Mouse (Mus musculus): ENCODE results near the gene Dse. TPM values are rescaled to one million over a fixed set of nuclear protein-coding genes. Genes with fewer than 3 reads are reported as not detected.
A peak's percentile ranks its signal among the peaks of the same experiment; 100 is the strongest.
"Not testable (repeated sequence)": the region's sequence is repeated elsewhere in the genome, so short reads cannot be mapped to it uniquely, and the experiment has no call there.

Dse gene
- 6.3 and 7.5 TPM in 2 replicates for polyA plus RNA-seq (2012; rRNA removed)

DNA sequence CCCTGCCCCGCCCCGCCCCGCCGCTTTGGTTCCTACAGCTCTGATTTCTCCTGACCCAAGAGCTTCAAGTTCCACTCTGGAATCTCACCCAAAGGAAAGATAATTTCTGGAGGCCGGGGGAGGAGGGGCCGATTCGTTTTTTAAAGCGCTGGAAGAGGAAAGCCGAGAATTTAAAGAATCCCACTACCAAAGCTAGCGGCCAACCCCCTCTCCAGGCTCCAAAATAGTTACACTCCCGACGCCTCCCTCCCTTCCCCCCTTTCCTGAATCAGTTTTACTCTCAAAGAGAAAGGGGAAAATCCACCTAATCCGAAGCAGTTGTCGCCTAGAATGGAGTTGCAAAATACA lies at the start of gene Dse:
Gene Dse, minus strand, starts transcription at position 213 of the 348 bp plus-strand sequence.
- peaks cover 8% of the 10 kb centered on the region for H3K4me1 ChIP-seq (replicated peaks; ENCODE audit: control insufficient read depth, insufficient read depth, low read length)
- DNase-seq = no peak
- 12% methylated on average over 14 of the region's 14 CpGs for WGBS
- H3K36me3 ChIP-seq (ENCODE audit: control insufficient read depth, insufficient read depth, low read length) = no peaks in the 10 kb centered on the region
- peaks cover 8% of the 10 kb centered on the region; the same call in 1 of the 2 replicates for H3K27me3 ChIP-seq (ENCODE audit: control insufficient read depth, insufficient read depth, low read length)
- peak within 1 kb of the TSS; percentile 52 for H3K4me3 ChIP-seq (ENCODE audit: control insufficient read depth, insufficient read depth, low read length)
- TF ChIP-seq CTCF (IDR thresholded peaks at IDR 0.05; ENCODE audit: borderline replicate concordance, control insufficient read depth, extremely low read depth, insufficient read depth, low read length, poor library complexity) = no peak
- TF ChIP-seq POLR2A (IDR thresholded peaks at IDR 0.05; ENCODE audit: control insufficient read depth, extremely low read depth, insufficient read depth, low read length, poor library complexity) = no peak
- H3K27ac ChIP-seq (ENCODE audit: control insufficient read depth, insufficient read depth, low read length) = no peak within 1 kb of the TSS

DNA sequence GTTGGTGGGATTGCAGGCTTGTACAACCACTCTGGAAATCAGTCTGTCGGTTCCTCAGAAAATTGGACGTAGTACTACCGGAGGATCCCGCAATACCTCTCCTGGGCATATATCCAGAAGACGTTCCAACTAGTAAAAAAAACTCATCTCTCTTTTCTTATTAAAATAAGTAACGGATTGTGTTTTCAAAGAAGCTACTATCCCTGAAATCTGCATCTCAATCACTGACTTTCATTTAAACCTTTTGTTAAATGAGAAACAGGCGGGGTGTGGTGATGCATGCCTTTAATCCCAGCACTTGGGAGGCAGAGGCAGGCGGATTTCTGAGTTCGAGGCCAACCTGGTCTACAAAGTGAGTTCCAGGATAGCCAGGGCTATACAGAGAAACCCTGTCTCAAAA lies 45.3 kb upstream of the Dse start:
- 97% methylated on average over 9 of the region's 9 CpGs for WGBS
- H3K36me3 ChIP-seq (ENCODE audit: control insufficient read depth, insufficient read depth, low read length); H3K27me3 ChIP-seq (ENCODE audit: control insufficient read depth, insufficient read depth, low read length): not testable (repeated sequence)

DNA sequence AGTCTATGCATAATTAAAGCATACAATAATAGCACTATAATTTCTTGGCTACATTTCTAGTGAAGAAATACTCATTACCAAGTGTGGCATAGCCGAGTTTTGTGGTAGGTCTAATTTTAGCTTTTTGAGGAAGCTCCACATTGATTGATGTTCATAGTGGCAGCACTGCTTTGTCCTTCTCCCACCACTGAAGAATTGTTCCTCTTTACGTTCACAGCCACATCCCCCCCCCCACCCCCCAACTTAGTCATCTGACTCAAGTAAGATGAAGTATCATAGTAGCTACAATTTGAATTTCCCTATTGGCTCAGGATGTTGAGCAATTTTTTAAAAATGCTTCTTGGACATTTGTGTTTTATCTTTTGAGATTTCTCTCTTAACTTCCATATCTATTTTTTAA lies 42.1 kb upstream of the Dse start:
- no peak for DNase-seq
- H3K4me3 ChIP-seq (ENCODE audit: control insufficient read depth, insufficient read depth, low read length) = no peak overlapping the region
- no peak for TF ChIP-seq CTCF (IDR thresholded peaks at IDR 0.05; ENCODE audit: borderline replicate concordance, control insufficient read depth, extremely low read depth, insufficient read depth, low read length, poor library complexity)
- TF ChIP-seq POLR2A (IDR thresholded peaks at IDR 0.05; ENCODE audit: control insufficient read depth, extremely low read depth, insufficient read depth, low read length, poor library complexity) = no peak
- no peaks in the 10 kb centered on the region for H3K4me1 ChIP-seq (replicated peaks; ENCODE audit: control insufficient read depth, insufficient read depth, low read length)
- no peaks in the 10 kb centered on the region for H3K36me3 ChIP-seq (ENCODE audit: control insufficient read depth, insufficient read depth, low read length)
- WGBS = 6% methylated on average over 2 of the region's 2 CpGs
- H3K27ac ChIP-seq (ENCODE audit: control insufficient read depth, insufficient read depth, low read length) = no peak overlapping the region
- H3K27me3 ChIP-seq (ENCODE audit: control insufficient read depth, insufficient read depth, low read length) = no peaks in the 10 kb centered on the region

More for the DNA sequence above, 45.3 kb upstream of the Dse start:
- H3K4me3 ChIP-seq (ENCODE audit: control insufficient read depth, insufficient read depth, low read length); H3K4me1 ChIP-seq (replicated peaks; ENCODE audit: control insufficient read depth, insufficient read depth, low read length); DNase-seq; H3K27ac ChIP-seq (ENCODE audit: control insufficient read depth, insufficient read depth, low read length): not testable (repeated sequence)

DNA sequence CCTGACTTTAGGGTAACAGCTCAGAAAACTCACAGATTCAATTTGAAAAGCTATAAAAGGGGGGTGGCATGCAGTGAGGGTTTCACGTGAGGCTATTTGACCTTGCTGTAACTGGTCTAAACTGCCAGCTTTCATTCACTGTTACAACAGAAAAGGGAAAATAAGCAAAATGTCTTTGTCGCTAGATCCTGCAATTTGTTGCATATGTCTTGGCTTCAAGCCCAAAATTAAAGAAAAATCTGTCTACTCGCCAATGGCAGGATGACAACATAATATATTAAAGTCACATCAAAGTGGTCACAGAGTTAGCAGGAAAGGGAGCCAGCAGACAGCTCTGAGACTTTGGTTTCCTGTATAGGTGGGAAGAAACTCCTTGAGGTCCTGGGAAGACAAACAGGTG lies 40.2 kb upstream of the Dse start:
- no peaks in the 10 kb centered on the region for H3K4me1 ChIP-seq (replicated peaks; ENCODE audit: control insufficient read depth, insufficient read depth, low read length)
- H3K27me3 ChIP-seq (ENCODE audit: control insufficient read depth, insufficient read depth, low read length) = no peaks in the 10 kb centered on the region
- 20% methylated on average over 3 of the region's 3 CpGs for WGBS
- no peak for DNase-seq
- no peak overlapping the region for H3K27ac ChIP-seq (ENCODE audit: control insufficient read depth, insufficient read depth, low read length)
- H3K36me3 ChIP-seq (ENCODE audit: control insufficient read depth, insufficient read depth, low read length) = no peaks in the 10 kb centered on the region
- no peak for TF ChIP-seq POLR2A (IDR thresholded peaks at IDR 0.05; ENCODE audit: control insufficient read depth, extremely low read depth, insufficient read depth, low read length, poor library complexity)
- TF ChIP-seq CTCF (IDR thresholded peaks at IDR 0.05; ENCODE audit: borderline replicate concordance, control insufficient read depth, extremely low read depth, insufficient read depth, low read length, poor library complexity) = no peak
- H3K4me3 ChIP-seq (ENCODE audit: control insufficient read depth, insufficient read depth, low read length) = no peak overlapping the region

DNA sequence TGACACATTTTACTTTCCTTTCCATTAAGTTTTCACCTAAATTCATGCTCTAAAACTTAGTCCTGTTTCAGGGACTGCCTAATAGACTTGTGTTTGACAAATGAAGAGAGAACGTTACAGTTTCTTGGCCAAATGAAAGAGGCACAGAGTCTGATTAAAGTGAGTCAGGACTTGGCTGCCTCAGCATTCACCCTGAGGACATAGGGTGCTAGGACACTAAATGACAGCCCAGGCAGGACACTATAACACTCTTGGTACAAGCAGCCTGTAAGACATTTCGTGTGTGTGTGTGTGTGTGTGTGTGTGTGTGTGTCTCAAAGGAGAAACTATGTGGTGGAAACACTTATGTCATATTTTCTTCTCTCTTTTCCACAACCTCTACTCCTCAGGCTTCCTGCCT lies 38.6 kb upstream of the Dse start:
- no peak for DNase-seq
- Histone ChIP-seq H3K27me3 (ENCODE audit: control insufficient read depth, insufficient read depth, low read length) (no peaks in the 10 kb centered on the region), H3K27ac (ENCODE audit: control insufficient read depth, insufficient read depth, low read length) (no peak overlapping the region), H3K36me3 (ENCODE audit: control insufficient read depth, insufficient read depth, low read length) (no peaks in the 10 kb centered on the region), H3K4me3 (ENCODE audit: control insufficient read depth, insufficient read depth, low read length) (no peak overlapping the region), H3K4me1 (replicated peaks; ENCODE audit: control insufficient read depth, insufficient read depth, low read length) (no peaks in the 10 kb centered on the region)
- 69% methylated on average over 2 of the region's 2 CpGs for WGBS
- TF ChIP-seq CTCF (IDR thresholded peaks at IDR 0.05; ENCODE audit: borderline replicate concordance, control insufficient read depth, extremely low read depth, insufficient read depth, low read length, poor library complexity) (no peak), POLR2A (IDR thresholded peaks at IDR 0.05; ENCODE audit: control insufficient read depth, extremely low read depth, insufficient read depth, low read length, poor library complexity) (no peak)

DNA sequence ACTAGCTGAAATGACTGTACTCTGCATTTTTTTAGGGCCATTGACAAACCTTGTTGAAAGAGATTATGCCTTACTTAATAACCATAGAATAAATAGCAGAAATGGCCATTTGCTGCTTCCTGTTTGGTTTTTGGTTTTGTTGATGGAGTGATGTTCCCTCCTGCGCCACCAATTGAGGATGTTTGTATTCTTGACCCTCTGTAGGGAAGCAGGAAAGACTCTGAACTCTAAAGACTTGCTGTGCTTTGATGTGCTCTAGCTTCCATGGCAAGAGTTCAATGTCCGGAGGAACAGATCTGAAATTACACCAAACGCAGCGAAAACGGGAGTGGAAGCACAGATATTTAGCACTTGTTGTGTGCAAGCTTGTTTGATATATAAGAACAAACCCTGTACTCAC lies 37.2 kb upstream of the Dse start:
- no peaks in the 10 kb centered on the region for H3K27me3 ChIP-seq (ENCODE audit: control insufficient read depth, insufficient read depth, low read length)
- 93% methylated on average over 5 of the region's 5 CpGs for WGBS
- no peak for DNase-seq
- no peak overlapping the region for H3K4me3 ChIP-seq (ENCODE audit: control insufficient read depth, insufficient read depth, low read length)
- no peak for TF ChIP-seq POLR2A (IDR thresholded peaks at IDR 0.05; ENCODE audit: control insufficient read depth, extremely low read depth, insufficient read depth, low read length, poor library complexity)
- H3K27ac ChIP-seq (ENCODE audit: control insufficient read depth, insufficient read depth, low read length) = no peak overlapping the region
- H3K4me1 ChIP-seq (replicated peaks; ENCODE audit: control insufficient read depth, insufficient read depth, low read length) = no peaks in the 10 kb centered on the region
- H3K36me3 ChIP-seq (ENCODE audit: control insufficient read depth, insufficient read depth, low read length) = no peaks in the 10 kb centered on the region

DNA sequence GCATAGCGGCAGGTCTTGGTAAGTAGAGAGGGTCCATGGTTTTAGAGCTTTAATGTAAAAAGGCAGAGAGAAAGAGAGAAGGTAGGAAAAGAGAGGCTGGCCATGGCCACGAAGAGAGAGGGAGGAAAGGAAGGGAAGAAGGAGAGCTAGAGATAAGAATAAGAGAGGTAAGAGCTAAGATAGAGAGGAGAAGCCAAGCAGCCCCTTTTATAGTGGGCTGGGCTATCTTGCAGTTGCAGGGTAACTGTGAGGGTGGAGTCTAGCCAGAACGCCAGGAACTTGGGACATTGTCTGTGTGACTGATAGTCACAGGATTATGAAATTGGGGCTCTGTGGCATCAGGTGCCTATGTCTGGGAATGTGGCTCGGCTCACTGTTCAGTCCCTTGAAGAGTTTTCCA lies 31.0 kb upstream of the Dse start:
- Histone ChIP-seq H3K36me3 (ENCODE audit: control insufficient read depth, insufficient read depth, low read length) (no peaks in the 10 kb centered on the region), H3K27ac (ENCODE audit: control insufficient read depth, insufficient read depth, low read length) (no peak overlapping the region), H3K4me3 (ENCODE audit: control insufficient read depth, insufficient read depth, low read length) (no peak overlapping the region), H3K27me3 (ENCODE audit: control insufficient read depth, insufficient read depth, low read length) (no peaks in the 10 kb centered on the region), H3K4me1 (replicated peaks; ENCODE audit: control insufficient read depth, insufficient read depth, low read length) (peaks cover 5% of the 10 kb centered on the region; the same call in 1 of the 2 replicates)
- TF ChIP-seq POLR2A (IDR thresholded peaks at IDR 0.05; ENCODE audit: control insufficient read depth, extremely low read depth, insufficient read depth, low read length, poor library complexity) (no peak), CTCF (IDR thresholded peaks at IDR 0.05; ENCODE audit: borderline replicate concordance, control insufficient read depth, extremely low read depth, insufficient read depth, low read length, poor library complexity) (no peak)
- WGBS = 87% methylated on average over 4 of the region's 4 CpGs
- no peak for DNase-seq

Data from thymus, adult 2 months (tissue).